In genomic region chr13:97241787-97242280, GRCm38 (mm10) we compare ENCODE assay signal across 8 mouse cellular contexts. TPM values are rescaled to one million over a fixed set of nuclear protein-coding genes. Genes with fewer than 3 reads are reported as not detected.
DNase-seq lines count a peak whose midpoint lies in the region; ATAC-seq and TF ChIP-seq lines count a peak whose summit lies in the region.

No protein-coding gene starts in this region.

- H3K4me2 ChIP-seq in heart, embryonic 15.5 days = peak overlapping the region; percentile 96

- peak; percentile 29 for DNase-seq in heart, adult 8-10 months (ENCODE audit: low spot score)
- no peak for DNase-seq in heart, postnatal 14 days
- DNase-seq in urinary bladder, adult 2 months (ENCODE audit: low spot score) = no peak
- DNase-seq in layer of hippocampus, adult 9-11 months = no peak

- ATAC-seq in heart, embryonic 15.5 days (replicated peaks; ENCODE audit: insufficient number of reproducible peaks, insufficient read depth, low FRiP score, low read depth) = no peak
- ATAC-seq in megakaryocyte-erythroid progenitor cell, adult 5-6 weeks (replicated peaks; ENCODE audit: low FRiP score, low TSS enrichment, poor library complexity, severe bottlenecking) = peak; percentile 1; the same call in 1 of the 2 replicates
- no peak for ATAC-seq in activated CD4-positive, CD25-positive, alpha-beta regulatory T cell, adult 4 months

- no peaks in the 10 kb centered on the region for H3K9me3 ChIP-seq in ES-Bruce4 (replicated peaks; ENCODE audit: control insufficient read depth, insufficient read depth, low read length, poor library complexity, severe bottlenecking)
- no peaks in the 10 kb centered on the region for H3K9me3 ChIP-seq in heart, embryonic 15.5 days (replicated peaks)

- peaks cover 20% of the 10 kb centered on the region for H3K36me3 ChIP-seq in ES-Bruce4 (ENCODE audit: control insufficient read depth, insufficient read depth, low read length, poor library complexity, severe bottlenecking)
- peaks cover 5% of the 10 kb centered on the region; the same call in 1 of the 2 replicates for H3K36me3 ChIP-seq in heart, embryonic 15.5 days

- TF ChIP-seq CTCF in ES-Bruce4 (IDR thresholded peaks at IDR 0.05; ENCODE audit: low read depth, low read length) = no peak

- 0 out of 2 replicates have a peak overlapping the region, but pooled peaks have one; percentile 66 for H3K27ac ChIP-seq in ES-Bruce4 (ENCODE audit: insufficient read depth, low read length)
- H3K27ac ChIP-seq in heart, embryonic 15.5 days = peak overlapping the region; percentile 94

- no peak for TF ChIP-seq POLR2A in ES-Bruce4 (IDR thresholded peaks at IDR 0.05; ENCODE audit: insufficient read depth, low read length)

- peak overlapping the region; percentile 74 for H3K4me3 ChIP-seq in ES-Bruce4 (ENCODE audit: low read depth, low read length)
- peak overlapping the region; percentile 86 for H3K4me3 ChIP-seq in heart, embryonic 15.5 days

- H3K9ac ChIP-seq in ES-Bruce4 (ENCODE audit: low read depth, poor library complexity, severe bottlenecking) = peak overlapping the region; percentile 97
- H3K9ac ChIP-seq in heart, embryonic 15.5 days = peak overlapping the region; percentile 95

- intact Hi-C loops in heart, postnatal 14 days (cut with DNase I) = loop anchor here (2.0 to 5.0 kb wide), 5 partner anchors 53 to 365 kb away; no protein-coding TSS in a partner anchor

- under 1% methylated on average over 20 of the region's 20 CpGs for WGBS in heart, embryonic 15.5 days

- peaks cover 14% of the 10 kb centered on the region for H3K4me1 ChIP-seq in ES-Bruce4 (ENCODE audit: control insufficient read depth, insufficient read depth, low read length)
- peaks cover 44% of the 10 kb centered on the region for H3K4me1 ChIP-seq in heart, embryonic 15.5 days (replicated peaks)

- no peaks in the 10 kb centered on the region for H3K27me3 ChIP-seq in ES-Bruce4 (ENCODE audit: control insufficient read depth, insufficient read depth, low read length, poor library complexity, severe bottlenecking)
- H3K27me3 ChIP-seq in heart, embryonic 15.5 days = no peaks in the 10 kb centered on the region

- no peak for TF ChIP-seq EP300 in ES-Bruce4 (IDR thresholded peaks at IDR 0.05; ENCODE audit: insufficient read depth, low read depth, low read length)

RNA-seq across cellular contexts. Expression of gene Enc1, which starts 0.9 kb away (rescaled TPM):
- total RNA-seq in heart, adult 8-10 months (2022) = 1 to 10 TPM; 3.6 to 7.0 (median 4.7) TPM
- total RNA-seq in heart, postnatal 14 days (2021) = 10 to 100 TPM; 11.2 to 11.3 TPM
- polyA plus RNA-seq in ES-Bruce4 (2011; ENCODE audit: insufficient read depth, insufficient read length, low read depth, missing spikeins) = 83.0 TPM in 2 replicates
- polyA plus RNA-seq in heart, embryonic 15.5 days (2015; fragmentation: Nextera tagmentation; extraction: Ambion mirVana) = 3.8 and 4.0 TPM in 2 replicates
- 2.1 and 3.9 TPM in 2 replicates for total RNA-seq in megakaryocyte-erythroid progenitor cell, adult 5-6 weeks (2014; fragmentation: Nextera tagmentation)
- 3.9 and 4.6 TPM in 2 replicates for total RNA-seq in megakaryocyte-erythroid progenitor cell, adult 5-6 weeks (2017)
- 7.4 and 9.3 TPM in 2 replicates for polyA plus RNA-seq in urinary bladder, adult 2 months (2012; rRNA removed)
- polyA plus RNA-seq in activated CD4-positive, CD25-positive, alpha-beta regulatory T cell, adult 4 months (2017; shearing (Covaris generic)) = 1 to 10 TPM; 3.0 to 3.8 TPM

RNA-seq across cellular contexts. Expression of gene Hexb, which starts 43.7 kb away (rescaled TPM):
- 10 to 100 TPM; 20.9 to 25.2 (median 22.4) TPM for total RNA-seq in heart, adult 8-10 months (2022)
- 10 to 100 TPM; 22.9 to 24.4 TPM for total RNA-seq in heart, postnatal 14 days (2021)
- polyA plus RNA-seq in ES-Bruce4 (2011; ENCODE audit: insufficient read depth, insufficient read length, low read depth, missing spikeins) = 53.4 and 59.7 TPM in 2 replicates
- polyA plus RNA-seq in heart, embryonic 15.5 days (2015; fragmentation: Nextera tagmentation; extraction: Ambion mirVana) = 35.1 and 46.6 TPM in 2 replicates
- total RNA-seq in megakaryocyte-erythroid progenitor cell, adult 5-6 weeks (2014; fragmentation: Nextera tagmentation) = 4.1 and 10.7 TPM in 2 replicates
- 6.2 and 9.4 TPM in 2 replicates for total RNA-seq in megakaryocyte-erythroid progenitor cell, adult 5-6 weeks (2017)
- polyA plus RNA-seq in urinary bladder, adult 2 months (2012; rRNA removed) = 99.2 and 113 TPM in 2 replicates
- 10 to 100 TPM; 76.8 to 77.4 TPM for polyA plus RNA-seq in activated CD4-positive, CD25-positive, alpha-beta regulatory T cell, adult 4 months (2017; shearing (Covaris generic))
